Mouse (Mus musculus): Measurements from ENCODE around the gene Gm11115.

Gene Gm11115

GRCm38 (mm10) chr5:88153999-88154398, at the start of gene Gm11115:
Gm11115 (minus strand) TSS chr5:88154099.
- in situ Hi-C loops (cut with MboI; ENCODE audit: unreplicated experiment in 2 of 2): no loop called here

DNA sequence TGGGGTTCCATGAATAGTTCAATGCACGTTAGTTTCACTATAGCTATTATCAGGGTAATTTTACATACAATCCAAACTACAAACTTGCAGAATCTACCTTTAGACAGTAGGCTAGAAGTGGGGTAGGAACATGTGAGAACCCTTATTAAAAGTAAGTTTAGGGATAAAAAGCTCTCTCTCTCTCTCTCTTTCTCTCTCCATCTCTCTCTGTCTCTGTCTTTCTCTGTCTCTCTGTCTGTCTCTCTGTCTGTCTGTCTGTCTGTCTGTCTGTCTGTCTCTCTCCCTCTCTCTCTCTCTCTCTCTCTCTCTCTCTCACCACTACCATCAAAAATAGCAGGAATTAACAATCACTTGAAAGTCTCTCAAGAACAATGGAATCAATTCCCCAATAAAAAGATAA, 42.5 kb downstream of the Gm11115 start, which contains the start of gene Gm11116:
TSS of gene Gm11116 (minus strand) at position 101 of the 400 bp plus-strand sequence.
- in situ Hi-C loops (cut with MboI; ENCODE audit: unreplicated experiment in 2 of 2): no loop called here

All from v-Abl transformed pro-B cells (cell line).